Mouse (Mus musculus) adrenal gland (tissue): Measurements from ENCODE around the gene Btbd16.

Source experiments
- intact Hi-C: fragments of 180-260 bp; cut with DNase I; formaldehyde crosslinking; loops from one replicate; pipeline ENCODE4 v1.15.1; 2025

Gene Btbd16

GRCm38 (mm10) chr7:130810238-130810637 is 36.4 kb downstream of the Btbd16 start:
- intact Hi-C loops: no loop called here

GRCm38 (mm10) chr7:130812407-130812806 is 38.5 kb downstream of the Btbd16 start:
- intact Hi-C loops: no loop called here

GRCm38 (mm10) chr7:130815601-130816000 is 41.7 kb downstream of the Btbd16 start:
- intact Hi-C loops: no loop called here

GRCm38 (mm10) chr7:130816243-130816642 is 42.4 kb downstream of the Btbd16 start:
- intact Hi-C loops: no loop called here

- intact Hi-C loops: no loop called here
Observed at GRCm38 (mm10) chr7:130818813-130819212, 44.9 kb downstream of the Btbd16 start.

- intact Hi-C loops: no loop called here
Observed at GRCm38 (mm10) chr7:130819624-130820023, 45.8 kb downstream of the Btbd16 start.

GRCm38 (mm10) chr7:130823992-130824391 is 50.1 kb downstream of the Btbd16 start:
- intact Hi-C loops: no loop called here

- intact Hi-C loops: loop anchor here (2.0 kb wide), 2 partner anchors 54 to 88 kb away; no protein-coding TSS in a partner anchor
Observed at GRCm38 (mm10) chr7:130826343-130826742, 52.5 kb downstream of the Btbd16 start.

GRCm38 (mm10) chr7:130827431-130827830 is 53.6 kb downstream of the Btbd16 start:
- intact Hi-C loops: loop anchor here (2.0 kb wide), 2 partner anchors 55 to 87 kb away; no protein-coding TSS in a partner anchor

- intact Hi-C loops: loop anchor here (2.0 kb wide), 2 partner anchors 55 to 87 kb away; no protein-coding TSS in a partner anchor
Observed at GRCm38 (mm10) chr7:130827844-130828403, 54.1 kb downstream of the Btbd16 start.

GRCm38 (mm10) chr7:130828475-130828874 is 54.6 kb downstream of the Btbd16 start:
- intact Hi-C loops: no loop called here

GRCm38 (mm10) chr7:130831586-130831985 is 57.7 kb downstream of the Btbd16 start:
- intact Hi-C loops: no loop called here

GRCm38 (mm10) chr7:130834299-130834698 is 60.4 kb downstream of the Btbd16 start:
- intact Hi-C loops: no loop called here

GRCm38 (mm10) chr7:130834958-130835861 is 61.3 kb downstream of the Btbd16 start:
- intact Hi-C loops: no loop called here

- intact Hi-C loops: no loop called here
Observed at GRCm38 (mm10) chr7:130836066-130836465, 62.2 kb downstream of the Btbd16 start.

GRCm38 (mm10) chr7:130837941-130838657 is 64.2 kb downstream of the Btbd16 start:
- intact Hi-C loops: no loop called here

GRCm38 (mm10) chr7:130838658-130839025 is 64.8 kb downstream of the Btbd16 start:
- intact Hi-C loops: no loop called here

GRCm38 (mm10) chr7:130839380-130840100 is 65.7 kb downstream of the Btbd16 start:
- intact Hi-C loops: no loop called here

GRCm38 (mm10) chr7:130847164-130847718 is 73.4 kb downstream of the Btbd16 start:
- intact Hi-C loops: no loop called here

GRCm38 (mm10) chr7:130854684-130855292 is 80.9 kb downstream of the Btbd16 start:
- intact Hi-C loops: no loop called here
